ENCODE assay signal across 27 mouse cellular contexts in the genomic region with DNA sequence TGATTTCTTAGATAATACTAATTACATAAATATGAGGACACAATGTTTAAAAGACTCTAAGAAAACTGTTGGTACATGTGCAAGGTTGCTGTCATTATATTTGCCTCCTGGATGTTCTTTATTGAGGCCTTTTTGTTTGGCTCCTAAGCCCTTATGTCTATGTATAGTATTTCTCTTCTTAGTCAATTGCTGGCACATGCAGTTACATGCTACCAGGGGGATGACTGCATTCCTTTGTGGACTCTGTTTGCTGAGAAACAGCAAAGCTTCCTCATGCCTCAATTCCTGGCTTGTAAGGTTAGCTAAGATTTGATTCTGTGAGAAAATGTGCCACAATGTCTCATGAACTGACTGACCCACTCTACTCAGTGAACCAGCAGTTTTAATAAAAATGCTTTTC. TPM values are rescaled to one million over a fixed set of nuclear protein-coding genes. Genes with fewer than 3 reads are reported as not detected.
DNase-seq lines count a peak whose midpoint lies in the region; ATAC-seq lines count a peak whose summit lies in the region.
"Had no signal": no experiment of that assay in that cellular context is flagged by ENCODE, and none has a peak within 500 bp of the region (broad histone marks: within the 10 kb centered on the region; RNA-seq: fewer than 3 reads in every experiment).

No protein-coding gene starts in this region.

- no peak overlapping the region for H3K27ac ChIP-seq in embryonic facial prominence, embryonic 14.5 days (replicated peaks; ENCODE audit: low read depth, low read length)
- H3K27ac ChIP-seq in embryonic facial prominence, embryonic 10.5 days (replicated peaks) = no peak overlapping the region
- H3K27ac ChIP-seq: embryonic facial prominence, embryonic 13.5 days; forebrain, embryonic 10.5 days; forebrain, embryonic 12.5 days had no signal

- H3K9me3 ChIP-seq in embryonic facial prominence, embryonic 14.5 days (ENCODE audit: control insufficient read depth, low read length) = no peaks in the 10 kb centered on the region
- no peaks in the 10 kb centered on the region for H3K9me3 ChIP-seq in embryonic facial prominence, embryonic 10.5 days
- H3K9me3 ChIP-seq: embryonic facial prominence, embryonic 13.5 days; forebrain, embryonic 10.5 days; forebrain, embryonic 12.5 days had no signal

- H3K4me3 ChIP-seq in embryonic facial prominence, embryonic 14.5 days (ENCODE audit: low read depth, low read length) = no peak overlapping the region
- H3K4me3 ChIP-seq in embryonic facial prominence, embryonic 10.5 days = no peak overlapping the region
- H3K4me3 ChIP-seq: embryonic facial prominence, embryonic 13.5 days; forebrain, embryonic 10.5 days; forebrain, embryonic 12.5 days had no signal

- no peak overlapping the region for H3K4me2 ChIP-seq in embryonic facial prominence, embryonic 14.5 days (ENCODE audit: low read depth, low read length)
- H3K4me2 ChIP-seq: embryonic facial prominence, embryonic 13.5 days; forebrain, embryonic 12.5 days had no signal

- H3K27me3 ChIP-seq in embryonic facial prominence, embryonic 14.5 days (replicated peaks; ENCODE audit: control insufficient read depth, insufficient read depth, low read length) = no peaks in the 10 kb centered on the region
- no peaks in the 10 kb centered on the region for H3K27me3 ChIP-seq in embryonic facial prominence, embryonic 10.5 days (replicated peaks; ENCODE audit: low read depth, poor library complexity, severe bottlenecking)
- H3K27me3 ChIP-seq: CH12.LX; embryonic facial prominence, embryonic 13.5 days; forebrain, embryonic 12.5 days had no signal

- peak; percentile 61 for DNase-seq in embryonic facial prominence, embryonic 14.5 days (ENCODE audit: low spot score)
- no peak for DNase-seq in embryonic facial prominence, embryonic 10.5 days (ENCODE audit: low spot score)
- peak; percentile 51 for DNase-seq in Muller cell, postnatal 12 days (ENCODE audit: inconsistent ontology term)
- DNase-seq in fibroblast of lung, adult 2 months (ENCODE audit: low read depth) = peak; percentile 11
- no peak for DNase-seq in heart, adult 18-20 months
- DNase-seq: adrenal gland, adult 8-10 months; adrenal gland, postnatal 14 days; adrenal gland, postnatal 36 days; B cell, adult 2 months; cerebellum, adult 11-12 months; cerebellum, adult 2 months; cerebellum, adult 9-10 months; cerebellum, postnatal 10 days; cerebellum, postnatal 25 days had no signal

- no peaks in the 10 kb centered on the region for H3K36me3 ChIP-seq in embryonic facial prominence, embryonic 14.5 days (ENCODE audit: control insufficient read depth, insufficient read depth, low read length)
- no peaks in the 10 kb centered on the region for H3K36me3 ChIP-seq in embryonic facial prominence, embryonic 10.5 days (replicated peaks)
- H3K36me3 ChIP-seq: embryonic facial prominence, embryonic 13.5 days; forebrain, embryonic 10.5 days; forebrain, embryonic 12.5 days; G1E had no signal

- H3K9ac ChIP-seq in embryonic facial prominence, embryonic 14.5 days (ENCODE audit: low read depth, low read length) = no peak overlapping the region
- H3K9ac ChIP-seq: embryonic facial prominence, embryonic 13.5 days; forebrain, embryonic 12.5 days had no signal

- no peak; the same call in 1 of the 2 replicates for ATAC-seq in embryonic facial prominence, embryonic 14.5 days (ENCODE audit: low read depth)
- ATAC-seq: activated CD4-positive, CD25-positive, alpha-beta regulatory T cell, adult 4 months; CD4-positive, CD25-positive, alpha-beta regulatory T cell, adult 4 months; forebrain, embryonic 14.5 days; forebrain, embryonic 16.5 days had no signal

- 0 out of 2 replicates have a peak, but pooled peaks cover 3% of the 10 kb centered on the region for H3K4me1 ChIP-seq in embryonic facial prominence, embryonic 14.5 days (ENCODE audit: control insufficient read depth, insufficient read depth, low read length)
- peaks cover 6% of the 10 kb centered on the region for H3K4me1 ChIP-seq in embryonic facial prominence, embryonic 10.5 days
- H3K4me1 ChIP-seq: embryonic facial prominence, embryonic 13.5 days; forebrain, embryonic 12.5 days had no signal

RNA-seq across cellular contexts. Expression of gene Gm12695, which starts 6.3 kb away (rescaled TPM):
- 0.32 TPM in 1 of 2 replicates, not detected in the other for polyA plus RNA-seq in embryonic facial prominence, embryonic 14.5 days (2014; fragmentation: Nextera tagmentation; extraction: Ambion mirVana)
- polyA plus RNA-seq in embryonic facial prominence, embryonic 10.5 days (2016; fragmentation: Nextera tagmentation; extraction: Ambion mirVana) = not detected in 2 replicates
- not detected for total RNA-seq in heart, adult 18-20 months (2021)
- total RNA-seq: adrenal gland, adult 18-20 months; adrenal gland, adult 8-10 months; adrenal gland, postnatal 14 days; adrenal gland, postnatal 36 days; CH12.LX; G1E had no signal
- polyA plus RNA-seq: activated CD4-positive, CD25-positive, alpha-beta regulatory T cell, adult 4 months; CD4-positive, CD25-positive, alpha-beta regulatory T cell, adult 4 months; cerebellum, adult 2 months; cortical plate, adult 2 months; embryonic facial prominence, embryonic 11.5 days; embryonic facial prominence, embryonic 13.5 days; forebrain, embryonic 10.5 days; forebrain, embryonic 14.5 days; frontal cortex, adult 2 months; G1E had no signal

Comparison
In these comparisons a context has a peak if more than half of its experiments do, and no peak if none do; other contexts are left out.
1. DNase-seq: peak in embryonic facial prominence, embryonic 14.5 days (single experiment), Muller cell, postnatal 12 days (single experiment) and fibroblast of lung, adult 2 months (single experiment); none in embryonic facial prominence, embryonic 10.5 days (single experiment) and heart, adult 18-20 months (0 of 2).